Mouse (Mus musculus) myocyte (in vitro differentiated cells): ENCODE data around the gene Wbp2nl. TPM values are rescaled to one million over a fixed set of nuclear protein-coding genes. Genes with fewer than 3 reads are reported as not detected.

Experiments
- H3K27me3 ChIP-seq: one replicate; pipeline ENCODE4 v1.6.1; 2011; ENCODE audit not compliant: control insufficient read depth, insufficient read depth, insufficient read length
- H3K36me3 ChIP-seq: one replicate; pipeline ENCODE4 v1.6.1; 2011; ENCODE audit not compliant: control insufficient read depth, insufficient read depth
- H3K4me2 ChIP-seq: one replicate; pipeline ENCODE4 v1.6.1; 2011; ENCODE audit warnings: low read depth, control low read depth
- H3K4me3 ChIP-seq: one replicate; pipeline ENCODE4 v1.5.1; 2011; ENCODE audit warnings: mild to moderate bottlenecking, control low read depth, moderate library complexity
- H3K79me2 ChIP-seq: one replicate; pipeline ENCODE4 v1.6.1; 2011; ENCODE audit not compliant: control insufficient read depth, insufficient read depth
- H3ac ChIP-seq: one replicate; pipeline ENCODE4 v1.6.1; 2011; ENCODE audit not compliant: control insufficient read depth, insufficient read length
- CEBPB ChIP-seq: IDR thresholded peaks from 2 replicates; pipeline ENCODE4 v1.6.1; 2011; ENCODE audit warnings: mild to moderate bottlenecking, moderate library complexity; ENCODE audit not compliant: poor library complexity, insufficient read depth, severe bottlenecking
- E2F4 ChIP-seq: IDR thresholded peaks from one replicate; pipeline ENCODE4 v1.6.1; 2011; ENCODE audit warnings: mild to moderate bottlenecking, control low read depth, moderate library complexity; ENCODE audit not compliant: insufficient read depth
- MAX ChIP-seq: IDR thresholded peaks from one replicate; pipeline ENCODE4 v1.6.1; 2011; ENCODE audit warnings: low read depth, mild to moderate bottlenecking, control low read depth
- MYOD1 ChIP-seq, 3 experiments: IDR thresholded peaks; one replicate each; pipeline ENCODE4 v1.6.1; 2011; ENCODE audit warnings: control low read depth in 2 of 3, low read depth in 2 of 3, mild to moderate bottlenecking in 2 of 3, moderate library complexity in 1 of 3; ENCODE audit not compliant: insufficient read length in 2 of 3, control insufficient read depth in 1 of 3
- MYOG ChIP-seq, 3 experiments: IDR thresholded peaks; one replicate each; pipeline ENCODE4 v1.6.1; 2011; ENCODE audit warnings: control low read depth in 2 of 3, low read depth in 2 of 3, mild to moderate bottlenecking in 2 of 3; ENCODE audit not compliant: insufficient read length in 2 of 3, control insufficient read depth in 1 of 3, insufficient read depth in 1 of 3
- POLR2A ChIP-seq: IDR thresholded peaks from one replicate; pipeline ENCODE4 v1.6.1; 2011; ENCODE audit warnings: low read depth, mild to moderate bottlenecking, control low read depth, moderate library complexity; ENCODE audit not compliant: insufficient read length
- POLR2AphosphoS2 ChIP-seq: IDR thresholded peaks from one replicate; pipeline ENCODE4 v1.6.1; 2011; ENCODE audit warnings: low read depth, control low read depth; ENCODE audit not compliant: insufficient read length
- REST ChIP-seq: IDR thresholded peaks from one replicate; pipeline ENCODE4 v1.6.1; 2011; ENCODE audit warnings: mild to moderate bottlenecking, control low read depth, moderate library complexity; ENCODE audit not compliant: insufficient read depth, insufficient read length
- SRF ChIP-seq: IDR thresholded peaks from one replicate; pipeline ENCODE4 v1.6.1; 2011; ENCODE audit warnings: low read depth; ENCODE audit not compliant: control insufficient read depth, insufficient read length
- TCF12 ChIP-seq: IDR thresholded peaks from one replicate; pipeline ENCODE4 v1.6.1; 2011; ENCODE audit warnings: mild to moderate bottlenecking, control low read depth; ENCODE audit not compliant: poor library complexity, insufficient read depth, severe bottlenecking
- TCF3 ChIP-seq: IDR thresholded peaks from one replicate; pipeline ENCODE4 v1.6.1; 2011; ENCODE audit warnings: low read depth, control low read depth; ENCODE audit not compliant: insufficient read length
- USF1 ChIP-seq: IDR thresholded peaks from one replicate; pipeline ENCODE4 v1.6.1; 2011; ENCODE audit warnings: low read depth, mild to moderate bottlenecking, control low read depth, moderate library complexity
- polyA plus RNA-seq: library from polyadenylated mRNA; unstranded; fragments of >200 nt; fragmentation: generic; extraction: Trizol; gene quantifications from one replicate; pipeline ENCODE4 v1.2.1, GENCODE M21; 2012; ENCODE audit warnings: missing spikeins

Wbp2nl gene
- polyA plus RNA-seq, 1 experiment: not detected

- Histone ChIP-seq H3K4me3 (peak overlapping the region; percentile 42), H3K36me3 (peaks cover 34% of the 10 kb centered on the region), H3K79me2 (peaks cover 38% of the 10 kb centered on the region), H3ac (peak overlapping the region; percentile 7), H3K4me2 (peak overlapping the region; percentile 98), H3K27me3 (no peaks in the 10 kb centered on the region)
- TF ChIP-seq MYOG (IDR thresholded peaks at IDR 0.05; ENCODE audit: control insufficient read depth in 1 of 3, insufficient read depth in 1 of 3, insufficient read length in 2 of 3, low read depth in 2 of 3): no peak
- peak; percentile 66 for TF ChIP-seq POLR2AphosphoS2
Measured at GRCm38 (mm10) chr15:82347303-82347676, 48.5 kb downstream of the Wbp2nl start.

DNA sequence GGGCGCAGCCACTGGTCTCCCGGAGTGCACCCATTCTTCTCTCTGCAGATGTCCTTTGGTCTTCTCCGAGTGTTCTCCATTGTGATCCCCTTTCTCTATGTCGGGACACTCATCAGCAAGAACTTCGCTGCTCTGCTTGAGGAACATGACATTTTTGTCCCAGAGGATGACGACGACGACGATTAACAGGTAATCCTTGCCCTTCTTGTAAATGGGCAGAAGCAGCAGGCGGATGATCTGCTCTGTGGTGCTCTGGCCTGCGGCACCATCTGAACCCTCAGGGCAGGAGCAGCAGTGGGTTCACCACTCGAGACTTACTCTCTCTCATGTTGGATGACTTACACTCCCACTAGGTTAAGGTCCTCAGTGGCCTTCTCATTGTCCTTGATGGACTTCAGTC, 49.1 kb downstream of the Wbp2nl start:
- TF ChIP-seq TCF12 (no peak), USF1 (no peak), POLR2AphosphoS2 (peak; percentile 77), MYOD1 (IDR thresholded peaks at IDR 0.05; ENCODE audit: control insufficient read depth in 1 of 3, insufficient read length in 2 of 3, low read depth in 2 of 3) (no peak)
- H3K27me3 ChIP-seq: no peaks in the 10 kb centered on the region
- H3K4me3 ChIP-seq: peak overlapping the region; percentile 42
- peaks cover 43% of the 10 kb centered on the region for H3K79me2 ChIP-seq
- H3K4me2 ChIP-seq: peak overlapping the region; percentile 98
- H3K36me3 ChIP-seq: peaks cover 34% of the 10 kb centered on the region
- no peak overlapping the region for H3ac ChIP-seq

DNA sequence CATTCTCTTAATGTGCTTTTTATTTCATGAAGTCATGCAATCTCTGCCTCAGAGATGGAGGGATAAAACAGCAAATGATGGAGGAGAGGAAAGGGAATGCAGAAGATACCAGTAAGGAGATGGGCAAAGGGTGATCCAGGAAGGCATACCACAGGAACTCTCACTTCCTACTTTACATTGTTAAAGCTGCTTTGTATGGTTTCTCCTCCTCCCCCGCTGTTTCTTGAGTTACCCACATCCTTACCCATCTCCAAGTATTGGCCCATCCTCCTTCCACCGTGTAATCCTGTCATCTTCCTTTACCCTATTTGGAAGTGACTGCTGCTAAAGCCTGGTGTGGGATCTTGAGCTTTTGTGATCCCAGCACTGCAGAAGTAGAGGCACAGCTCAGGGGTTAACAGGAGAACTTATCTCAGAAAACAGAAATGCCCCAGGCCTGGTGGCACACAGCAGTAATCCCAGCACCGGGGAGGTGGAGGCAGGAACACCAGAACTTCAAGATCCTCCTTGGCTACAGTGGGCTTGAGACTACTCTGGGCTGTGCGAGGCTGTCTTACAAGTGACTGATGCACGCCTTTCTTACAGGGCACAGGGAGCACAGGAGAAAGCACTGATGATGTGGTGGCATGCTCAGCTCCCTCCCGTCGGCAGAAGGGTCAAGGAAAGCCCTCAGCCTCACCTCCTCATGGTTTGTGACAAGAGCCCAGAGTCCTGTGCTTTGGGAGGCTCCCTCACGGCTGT, 49.7 kb downstream of the Wbp2nl start:
- Histone ChIP-seq H3K4me3 (no peak overlapping the region), H3K79me2 (peaks cover 49% of the 10 kb centered on the region), H3K36me3 (peaks cover 34% of the 10 kb centered on the region), H3K4me2 (no peak overlapping the region), H3ac (no peak overlapping the region), H3K27me3 (no peaks in the 10 kb centered on the region)
- TF ChIP-seq POLR2A: peak; percentile 32
- TF ChIP-seq POLR2AphosphoS2: peak; percentile 83
- no peak for TF ChIP-seq CEBPB

DNA sequence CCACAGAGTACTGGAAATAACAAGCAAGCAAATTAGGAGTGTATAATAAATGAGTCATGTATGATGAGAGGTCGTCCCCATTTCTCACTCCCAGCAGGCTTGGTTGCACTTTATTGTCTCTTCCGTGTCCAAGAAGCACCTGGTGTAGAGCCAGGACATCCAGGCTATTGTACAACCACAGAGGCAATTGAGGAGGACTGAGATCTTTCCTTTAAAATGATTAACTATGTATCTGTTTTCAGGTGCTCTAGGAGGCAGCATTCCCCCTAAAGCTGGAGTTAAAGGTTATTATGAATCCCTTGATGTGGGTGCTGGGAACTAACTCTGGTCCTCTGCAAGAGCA, 50.2 kb downstream of the Wbp2nl start:
- Histone ChIP-seq H3ac (no peak overlapping the region), H3K36me3 (peaks cover 34% of the 10 kb centered on the region), H3K4me2 (no peak overlapping the region), H3K27me3 (no peaks in the 10 kb centered on the region), H3K4me3 (no peak overlapping the region), H3K79me2 (peaks cover 55% of the 10 kb centered on the region)
- TF ChIP-seq TCF12 (no peak), USF1 (no peak), MAX (no peak), TCF3 (no peak), POLR2AphosphoS2 (no peak), E2F4 (no peak), POLR2A (no peak), CEBPB (no peak), MYOD1 (IDR thresholded peaks at IDR 0.05; ENCODE audit: control insufficient read depth in 1 of 3, insufficient read length in 2 of 3, low read depth in 2 of 3) (no peak), SRF (no peak), MYOG (IDR thresholded peaks at IDR 0.05; ENCODE audit: control insufficient read depth in 1 of 3, insufficient read depth in 1 of 3, insufficient read length in 2 of 3, low read depth in 2 of 3) (no peak), REST (no peak)

- Histone ChIP-seq H3K27me3 (no peaks in the 10 kb centered on the region), H3ac (no peak overlapping the region), H3K4me3 (no peak overlapping the region), H3K36me3 (peaks cover 34% of the 10 kb centered on the region), H3K4me2 (no peak overlapping the region), H3K79me2 (peaks cover 55% of the 10 kb centered on the region)
- TF ChIP-seq USF1 (no peak), POLR2AphosphoS2 (peak; percentile 91), SRF (no peak), POLR2A (no peak)
Measured at GRCm38 (mm10) chr15:82350349-82350748, 51.6 kb downstream of the Wbp2nl start.

DNA sequence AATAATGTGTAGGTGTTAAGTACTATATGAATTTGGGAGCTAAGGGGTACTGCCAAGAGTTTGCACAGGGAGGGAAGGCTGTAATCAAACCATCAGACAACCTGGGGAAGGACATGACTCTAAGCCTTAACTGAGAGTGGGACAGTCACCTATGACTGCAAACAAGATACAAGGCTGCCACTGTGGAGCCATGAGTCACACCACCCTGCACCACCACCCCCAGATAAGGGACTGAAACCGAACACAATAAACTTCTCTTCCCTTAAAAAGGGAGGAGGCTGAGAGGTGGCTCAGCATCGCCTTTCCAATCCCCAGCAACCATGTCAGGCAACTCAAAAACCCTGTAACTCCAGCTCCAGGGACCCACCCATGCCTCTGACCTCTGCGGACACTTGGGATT, 52.7 kb downstream of the Wbp2nl start:
- peak overlapping the region; percentile 77 for H3K4me2 ChIP-seq
- peak; percentile 5 for TF ChIP-seq POLR2AphosphoS2
- TF ChIP-seq MYOD1 (IDR thresholded peaks at IDR 0.05; ENCODE audit: control insufficient read depth in 1 of 3, insufficient read length in 2 of 3, low read depth in 2 of 3): no peak
- H3K4me3 ChIP-seq: no peak overlapping the region
- peaks cover 51% of the 10 kb centered on the region for H3K79me2 ChIP-seq
- H3K36me3 ChIP-seq: peaks cover 34% of the 10 kb centered on the region
- H3K27me3 ChIP-seq: no peaks in the 10 kb centered on the region
- no peak overlapping the region for H3ac ChIP-seq
